Mouse (Mus musculus) brain, embryonic 14.5 days (tissue): ENCODE data around the gene Fabp1.

ENCODE experiments used
- CTCF ChIP-seq: fragments of 200-500 bp; IDR thresholded peaks from 2 replicates; pipeline ENCODE4 v1.5.1; 2012; ENCODE audit warnings: inconsistent platforms, mild to moderate bottlenecking, moderate library complexity, borderline replicate concordance; ENCODE audit not compliant: insufficient read depth, insufficient read length; ENCODE audit errors: extremely low read depth
- POLR2A ChIP-seq: fragments of 200-500 bp; IDR thresholded peaks from 2 replicates; pipeline ENCODE4 v1.6.1; 2012; ENCODE audit warnings: mild to moderate bottlenecking, inconsistent platforms, borderline replicate concordance; ENCODE audit not compliant: poor library complexity, insufficient read depth, insufficient read length, severe bottlenecking; ENCODE audit errors: extremely low read depth

DNA sequence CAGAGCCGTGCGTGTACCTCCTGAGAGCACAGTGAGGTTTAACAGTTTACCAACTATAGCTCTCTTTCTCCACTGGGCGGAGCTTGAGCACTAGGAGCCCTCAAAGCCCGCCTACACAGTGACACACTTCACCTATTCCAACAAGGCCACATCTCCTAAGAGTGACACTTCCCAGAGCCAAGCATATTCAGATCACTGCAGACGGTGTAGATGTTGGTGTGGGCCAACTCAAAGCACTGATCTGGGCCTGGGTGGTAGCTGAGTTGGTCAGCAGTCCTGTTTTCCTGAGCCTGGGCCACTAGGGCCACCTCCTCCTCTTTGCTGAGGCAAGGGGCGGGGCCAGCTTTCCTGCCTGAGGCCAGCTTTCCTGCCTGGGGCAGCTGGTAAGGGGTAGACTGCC lies 35.2 kb upstream of the Fabp1 start:
- TF ChIP-seq CTCF, result no peak
- no peak for TF ChIP-seq POLR2A
